Mouse (Mus musculus) CD8-positive naive resting alpha-beta T cell, adult 2 months (primary cell): ENCODE measurements around the gene Rab39.

ENCODE experiments used
- DNase-seq, 2 experiments: peaks; one replicate each; pipeline ENCODE4 v3.0.0; 2022; ENCODE audit warnings: low read depth in 2 of 2, low spot score in 2 of 2

Gene Rab39

DNA sequence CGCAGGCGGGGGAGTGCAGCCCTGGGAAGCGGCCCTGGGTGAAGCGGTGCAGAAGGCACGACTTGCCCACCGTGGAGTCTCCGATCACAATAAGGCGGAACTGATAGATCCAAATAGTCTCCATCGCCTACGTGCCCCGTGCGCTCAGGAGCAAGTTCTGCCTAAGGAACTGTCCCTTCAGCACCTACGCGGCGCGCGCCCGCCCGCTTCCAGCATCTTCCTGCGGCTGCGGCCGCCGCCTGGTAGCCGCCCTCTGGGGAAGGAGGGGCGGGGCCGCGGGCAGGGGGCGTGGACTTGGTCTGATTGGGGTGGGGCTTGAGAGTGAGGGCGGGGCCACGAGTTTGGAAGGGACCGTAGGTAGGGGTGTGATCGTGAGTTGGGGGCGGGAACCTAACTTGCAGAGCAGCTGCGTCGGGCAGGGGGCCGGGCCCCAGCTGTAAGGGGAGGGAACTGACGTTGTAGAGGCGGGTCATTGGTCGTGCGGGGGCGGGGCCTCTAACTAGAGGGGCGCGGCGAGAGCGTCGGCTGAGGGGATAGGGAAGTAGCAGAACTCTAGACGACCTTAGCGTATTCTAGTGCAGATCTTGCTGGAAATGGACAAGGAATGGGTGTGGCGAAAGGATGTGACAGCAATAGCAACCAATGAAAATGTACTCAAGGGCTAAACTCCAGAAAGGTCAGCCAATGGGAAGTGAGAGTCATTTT lies at the start of gene Rab39:
Gene Rab39, minus strand, starts transcription at position 241 of the 705 bp plus-strand sequence.
- DNase-seq, result peak; percentile 80 to 85

- DNase-seq, result no peak
Observed at GRCm38 (mm10) chr9:53754801-53755200, 48.8 kb upstream of the Rab39 start.

GRCm38 (mm10) chr9:53750899-53751298 lies 44.9 kb upstream of the Rab39 start:
- DNase-seq, result peak in 1 of 2 experiments; percentile 37

GRCm38 (mm10) chr9:53750411-53750810 lies 44.4 kb upstream of the Rab39 start:
- DNase-seq, result no peak

- no peak for DNase-seq
Observed at GRCm38 (mm10) chr9:53740829-53741404, 34.9 kb upstream of the Rab39 start.

GRCm38 (mm10) chr9:53705491-53705991 lies 491 bp downstream of the Rab39 start:
- DNase-seq, result no peak

DNA sequence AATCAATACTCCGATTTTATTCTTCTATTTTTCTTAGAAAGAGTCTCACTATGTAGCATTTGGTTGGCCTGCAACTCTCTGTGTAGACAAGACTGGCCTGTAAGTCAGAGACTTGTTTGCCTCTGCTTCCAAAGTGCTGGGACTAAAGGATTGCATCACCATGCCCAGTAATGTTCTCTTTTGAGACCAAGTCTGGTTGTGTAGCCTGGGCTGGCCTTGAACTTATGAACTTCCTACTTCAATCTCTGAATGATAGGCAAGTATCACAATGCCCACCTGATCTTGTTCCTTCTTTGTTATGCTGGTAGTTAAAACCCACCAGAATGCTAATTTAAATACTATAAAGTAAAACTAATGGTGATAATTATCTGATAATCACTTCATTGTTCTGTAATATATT lies 3.0 kb downstream of the Rab39 start:
- DNase-seq, result no peak

DNA sequence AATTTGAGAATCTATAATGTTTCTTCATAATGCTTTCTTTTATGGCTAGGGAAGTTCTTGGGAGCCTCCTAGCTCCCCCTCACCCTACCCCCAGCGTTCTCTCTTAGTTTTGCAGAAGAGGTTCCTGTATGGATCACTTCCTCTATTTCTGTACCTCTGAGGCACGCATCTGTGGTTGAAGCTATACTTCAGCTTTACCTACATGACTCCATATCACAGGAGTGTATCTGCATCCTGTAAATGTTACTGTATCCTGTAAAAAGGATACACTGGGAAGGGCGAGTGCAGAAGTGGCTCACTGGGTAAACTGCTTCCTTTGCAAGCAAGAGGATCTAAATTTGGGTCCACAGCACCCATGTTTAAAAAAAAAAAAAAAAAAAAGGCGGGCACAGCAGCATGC lies 5.5 kb downstream of the Rab39 start:
- no peak for DNase-seq

GRCm38 (mm10) chr9:53695846-53696245 lies 10.2 kb downstream of the Rab39 start:
- no peak for DNase-seq

DNA sequence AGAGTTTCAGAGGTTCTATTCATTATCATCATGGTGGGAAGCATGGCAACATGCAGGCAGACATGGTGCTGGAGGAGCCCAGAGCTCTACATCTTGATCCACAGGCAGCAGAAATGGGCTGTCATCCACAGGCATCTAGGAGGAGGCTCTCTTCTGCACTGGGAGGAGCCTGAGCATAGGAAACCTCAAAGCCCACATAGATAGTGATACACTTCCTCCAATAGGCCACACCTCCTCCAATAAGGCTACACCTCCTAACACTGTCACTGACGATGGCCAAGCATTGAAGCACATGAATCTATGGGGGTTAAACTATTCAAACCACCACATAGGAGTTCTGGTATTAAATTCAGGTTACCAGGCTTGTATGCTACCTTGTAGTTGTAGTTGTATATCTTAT lies 12.3 kb downstream of the Rab39 start:
- DNase-seq, result no peak

DNA sequence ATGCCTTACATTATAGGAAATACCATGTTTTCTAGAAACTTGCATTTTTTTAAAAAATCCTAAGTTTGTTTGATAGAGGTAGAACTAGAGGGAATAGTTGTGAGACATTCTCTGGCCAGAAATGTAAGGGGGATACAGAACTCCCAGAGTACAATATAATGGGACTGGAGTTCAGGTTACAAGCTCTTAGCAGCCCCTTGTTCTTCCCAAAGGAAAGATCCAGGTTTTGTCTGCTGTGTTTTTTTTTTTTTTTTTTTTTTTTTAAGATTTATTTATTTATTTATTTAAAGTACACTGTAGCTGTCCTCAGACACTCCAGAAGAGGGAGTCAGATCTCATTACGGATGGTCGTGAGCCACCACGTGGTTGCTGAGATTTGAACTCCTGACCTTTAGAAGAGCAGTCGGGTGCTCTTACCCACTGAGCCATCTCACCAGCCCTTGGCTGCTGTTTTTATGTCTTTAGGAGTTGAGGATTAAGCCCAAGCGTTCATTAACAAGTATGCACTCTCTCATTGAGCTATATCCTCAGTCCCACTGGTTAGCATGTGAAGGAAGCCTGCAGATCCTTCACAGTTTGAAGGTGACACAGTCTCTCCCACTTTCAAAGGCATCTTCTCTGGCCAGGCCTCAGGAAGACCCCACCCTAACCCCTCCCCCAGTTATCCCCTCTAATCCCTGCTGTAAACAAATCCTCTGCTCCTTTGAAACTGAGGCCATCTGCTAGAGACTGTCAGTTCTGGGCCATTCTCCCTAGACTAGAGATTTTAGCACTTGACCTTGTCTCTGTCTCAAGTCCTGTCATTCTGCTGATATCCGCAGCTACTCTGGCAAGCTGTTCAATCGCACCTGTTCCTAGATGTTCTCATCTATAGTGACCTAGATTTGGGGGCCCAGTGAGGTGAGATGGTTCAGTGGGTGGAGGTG lies 14.0 kb downstream of the Rab39 start:
- no peak for DNase-seq

GRCm38 (mm10) chr9:53680851-53681250 lies 25.2 kb downstream of the Rab39 start:
- DNase-seq, result no peak

DNA sequence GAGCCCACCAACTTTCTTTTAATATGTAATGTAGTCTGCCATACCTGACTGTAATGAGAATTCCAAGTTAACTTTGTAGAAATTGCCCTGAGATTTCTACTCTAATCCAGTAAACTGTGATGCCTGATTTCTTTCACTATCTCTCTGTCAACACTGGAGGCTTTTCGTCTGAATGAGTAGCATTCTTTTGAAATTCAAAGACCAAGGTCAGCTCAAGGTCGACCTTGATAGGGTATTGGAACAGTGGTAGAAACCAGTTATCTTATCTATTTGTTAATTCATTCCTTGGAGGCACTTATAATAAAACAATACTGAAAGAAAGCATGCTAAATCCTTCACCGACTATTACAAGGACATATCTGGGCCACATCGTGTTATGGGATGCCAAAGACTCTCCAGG lies 29.1 kb downstream of the Rab39 start:
- DNase-seq, result no peak

- DNase-seq, result peak; percentile 76 to 84
Observed at GRCm38 (mm10) chr9:53673571-53673970, 32.5 kb downstream of the Rab39 start.

DNA sequence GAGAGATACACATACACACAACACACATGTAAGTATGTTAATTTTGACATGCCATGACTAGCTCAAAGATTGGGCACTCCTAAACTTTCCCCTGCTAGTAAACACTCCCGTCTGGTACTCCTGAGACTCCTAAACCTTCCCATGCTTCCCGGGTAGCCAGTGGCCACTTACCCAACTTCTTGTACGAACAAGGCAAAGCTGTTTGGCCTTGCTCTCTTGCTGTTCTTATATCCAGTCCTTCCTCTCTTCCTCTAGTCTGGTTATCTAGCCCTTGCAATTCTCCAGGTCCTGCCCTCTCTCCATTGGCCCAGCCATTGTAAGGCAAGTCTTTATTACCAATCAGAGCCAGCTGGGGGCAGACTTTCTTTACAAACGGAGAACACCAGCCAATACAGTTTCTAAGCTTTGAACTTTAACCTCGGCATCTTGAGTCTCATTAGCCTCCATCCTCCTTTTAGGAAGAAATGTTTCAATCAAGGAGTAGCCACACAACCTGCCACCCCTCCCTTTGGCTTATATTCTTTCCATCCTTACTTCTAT lies 36.3 kb downstream of the Rab39 start, which contains the start of gene Cul5:
Gene Cul5, minus strand, starts transcription at position 335 of the 540 bp plus-strand sequence.
- DNase-seq, result peak; percentile 14 to 43

DNA sequence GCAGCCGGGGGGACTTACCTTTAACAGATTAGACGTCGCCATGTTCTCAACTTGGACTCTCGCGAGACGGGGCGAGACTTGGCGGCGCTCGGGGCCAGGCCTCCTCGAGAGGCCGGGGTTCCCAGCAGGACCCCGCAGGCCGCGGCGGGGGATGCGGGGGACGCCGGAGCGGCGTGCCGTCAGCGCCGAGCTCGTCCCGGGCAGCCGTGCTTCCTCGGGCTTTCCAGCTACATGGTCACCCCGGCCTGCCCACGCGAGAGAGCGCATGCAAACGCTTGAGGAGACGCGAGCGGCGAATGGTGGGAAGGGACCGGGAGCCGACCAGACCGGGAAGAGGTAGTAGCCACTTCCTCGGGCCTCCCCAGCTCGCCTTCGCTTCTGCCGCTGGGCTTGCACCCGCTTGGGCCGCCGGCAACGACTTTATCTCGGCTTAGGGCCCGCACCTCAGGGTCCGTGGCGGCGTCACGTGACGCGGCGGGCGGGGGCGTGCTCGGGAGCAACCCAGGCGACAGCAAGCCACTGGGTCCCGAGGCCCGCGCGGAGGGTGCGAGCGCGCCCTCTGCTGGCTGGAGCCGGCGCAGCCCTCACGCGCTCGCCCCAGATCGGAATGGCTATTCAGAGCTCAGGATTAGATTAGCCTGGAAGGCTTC lies 38.9 kb downstream of the Rab39 start:
- DNase-seq, result peak; percentile 94 to 96

DNA sequence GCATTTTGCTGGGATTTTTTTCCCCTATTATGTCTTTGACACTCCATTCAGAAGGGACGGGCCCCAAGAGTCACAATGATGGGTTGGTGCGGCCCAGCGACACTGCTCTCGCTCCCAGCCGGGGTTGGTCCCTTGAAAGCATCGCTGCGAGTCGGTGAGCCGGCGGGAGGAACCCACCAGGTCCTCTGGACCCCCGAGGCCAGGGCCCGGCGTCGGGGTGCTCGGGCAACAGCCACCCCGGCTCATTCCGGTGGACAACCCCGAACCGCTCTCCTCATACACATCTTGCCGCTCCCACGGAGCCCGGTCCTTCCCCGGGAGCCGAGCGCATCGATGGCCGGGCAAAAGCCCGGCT lies 39.4 kb downstream of the Rab39 start:
- no peak for DNase-seq

- no peak for DNase-seq
Observed at GRCm38 (mm10) chr9:53665428-53665827, 40.6 kb downstream of the Rab39 start.

DNA sequence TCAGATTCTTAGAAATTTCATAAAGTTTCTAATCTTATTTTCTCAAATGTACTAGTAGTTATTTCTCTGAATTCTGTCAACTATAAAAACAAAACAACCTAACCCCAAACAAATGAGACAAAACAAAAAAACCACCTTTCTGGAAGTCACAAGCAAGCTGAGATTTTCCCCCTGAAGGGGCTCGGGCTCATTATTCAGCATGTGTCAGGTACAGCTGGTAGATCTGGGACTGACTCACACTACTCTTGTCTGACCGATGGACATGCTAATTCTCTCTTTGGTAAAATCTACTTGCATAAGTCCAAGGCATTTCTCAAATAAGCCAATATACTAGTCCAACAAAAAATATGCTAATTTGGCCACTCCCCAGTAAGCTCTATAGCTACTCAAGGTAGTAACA lies 41.2 kb downstream of the Rab39 start:
- no peak for DNase-seq

DNA sequence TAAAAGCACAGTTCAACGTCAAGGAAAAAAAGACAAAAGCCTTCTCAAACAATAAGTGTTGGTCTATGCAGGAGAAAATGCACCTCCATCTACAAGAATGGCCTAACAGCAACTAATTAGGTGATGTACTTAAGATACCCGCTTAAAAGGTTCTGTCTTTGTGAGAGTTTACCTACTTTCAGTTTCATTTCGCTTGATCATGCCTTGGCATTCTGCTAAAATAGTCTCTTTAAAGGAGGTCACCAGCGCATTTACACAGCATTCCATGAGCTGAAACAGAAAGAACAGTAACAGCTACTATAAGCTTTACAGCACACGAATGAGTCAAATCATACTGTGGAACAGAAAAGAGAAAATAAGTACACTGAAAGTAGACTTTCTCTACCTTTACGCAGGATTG lies 71.2 kb downstream of the Rab39 start:
- DNase-seq, result no peak
